Mouse (Mus musculus) MEL-GATA-1-ER (cell line): ENCODE measurements around the gene Ceacam2.
A peak's percentile ranks its signal among the peaks of the same experiment; 100 is the strongest.
"Not testable (repeated sequence)": the region's sequence is repeated elsewhere in the genome, so short reads cannot be mapped to it uniquely, and the experiment has no call there.

Experiments used
- DNase-seq: peaks from one replicate; pipeline ENCODE4 v3.0.0-alpha.2; 2012; ENCODE audit warnings: low read depth; ENCODE audit errors: extremely low read depth

Ceacam2 gene

GRCm38 (mm10) chr7:25539376-25539907, at the start of gene Ceacam2:
Gene Ceacam2 (minus strand): TSS chr7:25539857.
- not testable (repeated sequence) for DNase-seq

- DNase-seq: no peak
These were observed 45.9 kb upstream of the Ceacam2 start for GRCm38 (mm10) chr7:25585351-25586204.

DNA sequence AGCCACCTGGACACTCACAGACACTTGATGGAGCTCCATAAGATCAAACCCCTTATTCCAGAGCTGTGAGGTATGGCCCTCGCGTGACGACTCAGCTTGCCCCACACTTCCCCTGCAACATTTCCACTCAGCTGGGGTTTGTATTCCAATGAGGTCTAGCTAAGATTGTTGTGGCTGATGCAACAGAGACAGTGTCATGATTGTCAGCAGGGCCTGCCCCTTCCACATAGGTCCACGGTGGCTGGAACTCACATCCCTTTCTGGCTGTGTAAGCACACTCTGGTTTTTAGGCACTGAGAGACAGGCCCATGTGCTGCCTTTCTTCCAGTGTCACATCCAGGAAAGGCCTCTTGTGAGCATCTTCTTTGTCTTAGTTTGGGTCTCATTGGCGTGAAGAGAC, 45.0 kb upstream of the Ceacam2 start:
- no peak for DNase-seq

DNA sequence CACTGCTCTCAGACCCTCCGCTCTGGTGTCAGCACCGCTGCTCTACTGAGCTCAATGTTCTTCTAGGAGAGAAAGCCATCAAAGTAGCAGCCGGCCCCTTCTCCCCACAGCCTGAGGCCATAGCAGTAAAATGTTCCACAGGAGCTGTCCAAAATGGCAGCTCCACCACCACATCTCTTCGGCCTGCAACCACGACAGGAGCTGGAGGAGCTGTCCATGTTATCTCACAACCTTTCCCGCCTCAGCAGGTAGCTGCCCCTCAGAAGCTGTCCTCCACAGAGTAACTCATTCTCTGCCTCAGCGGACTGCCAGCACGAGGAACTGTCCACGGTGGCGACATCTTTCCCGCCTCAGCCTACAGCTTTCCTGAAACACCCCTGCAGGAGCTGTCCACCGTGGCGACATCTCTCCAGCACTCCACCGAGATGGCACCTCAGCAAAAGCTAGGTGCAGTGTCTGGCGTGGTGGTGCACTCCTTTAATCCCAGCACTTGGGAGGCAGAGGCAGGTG, 42.7 kb upstream of the Ceacam2 start:
- DNase-seq: no peak

GRCm38 (mm10) chr7:25579441-25579840, 39.8 kb upstream of the Ceacam2 start:
- DNase-seq: no peak

DNA sequence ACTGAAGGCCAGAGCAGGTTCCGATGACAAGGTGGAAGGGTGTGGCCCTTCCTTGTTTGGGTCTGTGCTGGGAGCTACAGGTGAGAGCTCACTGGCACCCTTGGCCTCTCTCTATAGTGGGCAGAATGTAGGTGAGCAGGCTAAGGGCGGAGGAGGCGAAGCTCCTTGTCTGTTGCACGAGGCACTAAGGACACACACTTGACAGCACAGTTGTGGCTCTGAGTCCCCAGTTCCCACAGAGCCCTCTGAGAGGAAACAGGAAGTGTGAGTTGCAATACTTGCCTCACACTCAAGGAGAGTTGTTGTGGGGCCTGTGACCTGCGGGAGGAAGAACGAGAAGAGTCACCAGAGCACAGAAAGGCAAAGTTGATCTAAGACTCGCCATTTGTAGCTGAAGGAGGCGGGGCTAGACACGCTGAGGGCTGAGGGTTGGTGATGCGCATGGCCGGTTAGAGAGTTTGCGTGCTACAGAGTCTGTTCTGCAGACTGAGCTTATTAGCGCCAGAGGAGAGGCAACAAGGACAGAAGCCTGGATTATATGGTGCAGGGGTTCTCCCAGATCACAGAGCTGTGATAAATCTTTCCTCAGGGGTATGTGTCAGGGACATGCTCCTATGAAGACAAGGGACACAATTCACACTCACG, 37.3 kb upstream of the Ceacam2 start:
- DNase-seq: not testable (repeated sequence)

GRCm38 (mm10) chr7:25576308-25576707, 36.7 kb upstream of the Ceacam2 start:
- DNase-seq: not testable (repeated sequence)

DNA sequence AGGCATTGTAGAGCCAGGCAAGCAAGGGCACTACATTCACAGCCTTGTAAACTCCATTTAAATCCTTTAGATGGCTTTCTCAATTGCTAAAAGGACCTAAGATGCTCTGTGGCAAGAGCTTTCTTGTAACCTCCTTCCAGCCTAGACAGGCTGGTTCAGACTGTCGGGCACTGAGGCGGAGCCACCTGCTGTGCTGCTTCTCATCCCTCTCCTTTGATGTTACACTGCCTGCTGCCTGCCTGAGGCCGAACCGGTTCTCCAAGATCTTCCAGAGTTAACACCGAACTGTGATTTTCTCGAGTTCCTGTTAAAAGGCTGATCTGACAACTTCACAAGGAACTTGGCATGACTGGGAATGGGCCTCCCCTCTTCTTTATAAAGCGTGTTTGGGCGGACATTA, 36.2 kb upstream of the Ceacam2 start:
- DNase-seq: no peak

GRCm38 (mm10) chr7:25575105-25575504, 35.4 kb upstream of the Ceacam2 start:
- DNase-seq: no peak

DNA sequence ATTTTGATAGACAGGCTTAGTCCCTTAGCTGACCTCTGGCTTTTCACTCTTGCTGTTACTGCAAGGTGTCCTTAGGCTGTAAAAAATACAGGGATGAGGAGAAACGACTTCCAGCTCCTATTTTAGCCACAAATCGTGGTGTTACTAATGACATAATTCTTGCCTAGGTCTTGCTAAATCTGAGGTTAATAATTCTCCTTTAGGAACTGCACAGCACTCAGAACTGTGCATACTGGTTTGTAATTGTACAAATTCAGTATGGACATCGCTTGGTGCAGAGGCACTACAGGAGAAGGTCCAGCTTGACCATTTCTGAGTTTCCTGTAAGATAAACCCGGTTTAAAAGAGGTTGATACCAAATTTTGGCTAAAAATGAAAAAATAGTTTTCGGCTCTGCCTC, 34.1 kb upstream of the Ceacam2 start:
- DNase-seq: not testable (repeated sequence)

- DNase-seq: no peak
These were observed 29.1 kb upstream of the Ceacam2 start for GRCm38 (mm10) chr7:25568721-25569120.

DNA sequence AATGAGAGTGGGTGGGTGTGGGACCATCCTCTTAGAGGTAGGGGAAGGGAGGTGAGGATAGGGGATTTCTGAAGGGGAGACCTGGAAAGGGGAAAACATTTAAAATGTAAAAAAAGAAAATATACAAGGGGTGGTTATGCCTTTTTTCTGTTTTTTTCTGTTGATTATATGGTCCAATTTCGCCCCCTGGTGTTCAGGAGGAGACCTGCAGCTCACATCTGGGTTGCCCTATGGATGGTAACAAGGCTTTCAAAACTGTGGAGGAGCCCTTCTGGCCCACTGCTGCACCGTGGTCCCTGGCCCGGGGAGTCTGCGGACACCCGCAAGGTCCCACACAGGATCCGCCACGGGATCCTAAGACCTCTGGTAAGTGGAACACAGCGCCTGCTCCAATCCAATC, 1.8 kb upstream of the Ceacam2 start:
- DNase-seq: not testable (repeated sequence)

DNA sequence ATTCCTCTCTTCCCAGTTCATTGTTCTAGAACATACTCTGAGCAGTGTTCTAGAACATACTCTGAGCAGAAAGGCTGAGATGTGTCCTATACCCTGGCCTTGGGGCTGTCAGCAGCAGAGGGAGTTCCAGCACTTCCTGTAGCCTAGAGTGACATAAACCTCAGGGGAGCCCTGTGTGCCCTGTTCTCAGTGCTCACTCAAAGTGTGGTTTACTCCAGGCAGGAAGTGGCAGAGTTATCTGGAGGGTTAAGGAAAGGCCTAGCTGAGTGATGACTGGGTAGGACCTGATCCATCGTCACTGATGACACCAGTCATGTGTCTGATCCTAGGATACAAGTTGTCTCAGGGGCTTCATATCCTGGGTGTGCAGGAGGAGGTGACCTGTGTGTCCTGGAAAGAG, 297 bp upstream of the Ceacam2 start:
- DNase-seq: peak; percentile 22

DNA sequence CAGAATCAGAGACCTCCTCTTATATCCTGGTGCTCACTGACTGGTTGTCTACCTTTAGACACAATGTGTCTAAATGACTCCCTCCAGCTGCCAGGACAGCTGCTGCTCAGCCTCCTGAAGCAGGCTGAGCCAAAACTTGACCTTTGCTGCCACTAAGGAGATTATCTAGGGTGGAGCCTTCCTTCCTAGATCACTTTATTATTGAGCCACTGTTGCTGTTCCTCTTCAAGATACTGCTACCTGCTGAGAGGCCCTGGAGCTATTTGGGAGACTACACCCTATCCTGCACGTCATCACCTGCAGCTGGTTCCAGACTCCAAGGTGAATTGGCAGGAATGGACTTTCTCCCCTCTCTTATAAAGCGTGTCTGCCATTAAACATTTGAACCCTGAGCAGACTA, 8.8 kb downstream of the Ceacam2 start:
- DNase-seq: no peak

DNA sequence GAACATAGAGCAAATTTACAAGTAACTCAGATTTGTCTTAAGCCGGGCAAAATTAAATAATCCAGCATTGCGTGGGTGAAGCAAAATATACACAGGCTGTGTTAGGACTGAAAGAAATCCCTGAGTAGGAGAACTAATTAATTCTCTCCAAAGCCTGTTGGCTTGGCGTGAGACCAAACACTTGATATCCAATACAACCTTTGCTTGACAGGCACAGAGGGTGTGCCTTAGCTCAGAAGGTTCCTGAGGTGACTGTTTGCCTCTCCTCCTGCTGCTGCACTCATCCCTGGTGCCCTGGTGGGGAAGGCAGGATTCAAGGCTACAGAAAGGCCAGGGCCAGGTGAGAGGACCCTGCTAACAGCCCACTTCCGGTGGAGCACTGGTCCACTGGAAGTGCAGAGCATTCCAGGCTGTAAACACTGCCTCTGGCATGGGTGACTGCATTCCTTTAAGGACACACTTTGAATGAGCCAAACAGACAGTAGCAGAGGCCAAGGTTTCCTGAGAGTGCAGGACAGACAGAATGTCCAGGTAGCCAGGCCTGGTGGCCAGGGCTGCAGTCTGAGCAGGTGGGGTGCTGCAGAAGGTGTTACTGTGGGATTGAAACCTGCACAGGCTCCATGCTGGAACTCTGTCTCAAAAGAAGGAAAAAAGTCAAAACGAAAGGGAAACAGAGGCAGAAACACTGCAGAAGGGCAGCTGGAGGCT, 23.4 kb downstream of the Ceacam2 start:
- DNase-seq: not testable (repeated sequence)

DNA sequence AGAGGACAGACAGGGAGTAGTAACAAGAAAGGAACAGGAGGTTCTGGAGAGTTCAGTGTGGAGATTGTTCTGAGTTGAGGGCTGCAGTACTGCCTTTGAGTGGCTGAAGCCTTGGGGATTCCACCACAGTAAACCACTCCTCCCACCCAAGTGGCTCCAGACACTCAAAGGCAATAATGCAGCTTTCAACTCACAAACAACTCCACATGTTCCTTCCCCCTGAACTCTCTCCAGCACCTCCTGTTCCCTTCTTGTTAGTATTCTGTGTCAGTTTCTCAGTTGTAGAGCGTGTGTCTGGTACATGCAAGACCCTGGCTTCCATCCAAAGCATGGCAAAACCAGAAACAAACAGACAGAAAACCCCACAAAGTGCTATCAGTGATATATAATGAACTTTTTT, 24.0 kb downstream of the Ceacam2 start:
- not testable (repeated sequence) for DNase-seq

GRCm38 (mm10) chr7:25509925-25510324, 29.7 kb downstream of the Ceacam2 start:
- DNase-seq: no peak

GRCm38 (mm10) chr7:25494649-25495048, 45.0 kb downstream of the Ceacam2 start:
- no peak for DNase-seq

GRCm38 (mm10) chr7:25490698-25491097, 49.0 kb downstream of the Ceacam2 start:
- DNase-seq: not testable (repeated sequence)

GRCm38 (mm10) chr7:25489382-25489781, 50.3 kb downstream of the Ceacam2 start:
- DNase-seq: not testable (repeated sequence)

DNA sequence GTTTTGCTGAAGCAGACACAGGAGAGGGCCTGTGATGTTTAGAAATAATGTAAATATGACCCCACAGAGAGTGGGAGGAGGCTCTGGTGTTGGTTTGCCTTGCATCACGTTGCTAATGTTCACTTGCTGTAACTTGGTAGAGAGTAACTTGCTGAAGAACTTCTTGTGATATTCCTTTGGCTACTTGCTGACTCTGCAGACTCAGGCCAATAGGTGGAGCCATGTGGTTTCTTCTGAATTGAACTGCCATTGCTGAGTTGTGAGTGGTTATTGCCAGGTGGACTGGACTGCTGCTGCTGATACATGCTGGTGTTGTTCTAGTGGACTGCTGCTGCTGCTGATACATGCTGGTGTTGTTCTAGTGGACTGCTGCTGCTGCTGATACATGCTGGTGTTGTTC, 53.5 kb downstream of the Ceacam2 start:
- DNase-seq: no peak

- DNase-seq: no peak
These were observed 54.6 kb downstream of the Ceacam2 start for GRCm38 (mm10) chr7:25485061-25485460.
